ENCODE assay signal across 10 mouse cellular contexts in the genomic region with DNA sequence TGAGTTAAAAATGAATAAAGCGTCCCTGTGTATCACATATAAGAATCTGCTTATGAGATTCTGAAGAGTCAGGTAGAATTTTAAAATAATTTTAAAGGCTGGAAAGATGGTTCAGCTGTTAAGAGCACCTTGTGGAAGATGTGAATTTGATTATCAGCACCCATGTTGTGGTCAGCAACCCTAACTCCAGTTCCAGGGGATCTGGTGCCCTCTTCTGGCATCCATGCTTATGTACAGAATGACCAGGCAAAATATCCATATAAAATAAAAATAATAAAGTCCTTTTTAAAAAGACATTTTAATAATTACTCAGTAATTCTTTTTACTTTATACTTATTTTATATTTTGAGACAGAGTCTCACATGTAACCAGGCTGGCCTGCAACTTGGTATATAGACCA. TPM values are rescaled to one million over a fixed set of nuclear protein-coding genes. Genes with fewer than 3 reads are reported as not detected.
DNase-seq lines count a peak whose midpoint lies in the region; ATAC-seq and TF ChIP-seq lines count a peak whose summit lies in the region.
"Had no signal": no experiment of that assay in that cellular context is flagged by ENCODE, and none has a peak within 500 bp of the region (broad histone marks: within the 10 kb centered on the region; RNA-seq: fewer than 3 reads in every experiment).

No protein-coding gene starts in this region.

- TF ChIP-seq POLR2A in liver, adult 2 months (IDR thresholded peaks at IDR 0.05; ENCODE audit: extremely low read depth, insufficient read depth, low read length) = no peak

- no peak overlapping the region for H3K4me3 ChIP-seq in liver, adult 2 months (ENCODE audit: insufficient read depth, low read depth, low read length)
- no peak overlapping the region for H3K4me3 ChIP-seq in liver, embryonic 11.5 days (ENCODE audit: low read depth, low read length)
- H3K4me3 ChIP-seq: limb, embryonic 15.5 days had no signal

- peak; percentile 47 for TF ChIP-seq CTCF in liver, adult 2 months (IDR thresholded peaks at IDR 0.05; ENCODE audit: low read depth, low read length)

- H3K36me3 ChIP-seq in liver, adult 2 months (ENCODE audit: control insufficient read depth, insufficient read depth, low read length) = peaks cover 23% of the 10 kb centered on the region
- H3K36me3 ChIP-seq in liver, embryonic 11.5 days (ENCODE audit: control insufficient read depth, insufficient read depth, low read length) = 0 out of 2 replicates have a peak, but pooled peaks cover 2% of the 10 kb centered on the region

- ATAC-seq in liver, embryonic 11.5 days (replicated peaks; ENCODE audit: low FRiP score) = no peak
- peak; percentile 60; the same call in 1 of the 2 replicates for ATAC-seq in common myeloid progenitor, adult 5-6 weeks (replicated peaks; ENCODE audit: low read depth, poor library complexity, severe bottlenecking)
- peak; percentile 85 for ATAC-seq in megakaryocyte progenitor cell, adult 5-6 weeks (replicated peaks; ENCODE audit: poor library complexity)
- no peak for ATAC-seq in monocyte, adult 5-6 weeks (replicated peaks; ENCODE audit: insufficient number of reproducible peaks, low FRiP score, low TSS enrichment, poor library complexity, severe bottlenecking)

- H3K4me1 ChIP-seq in liver, adult 2 months (ENCODE audit: control insufficient read depth, insufficient read depth, low read length) = no peaks in the 10 kb centered on the region
- no peaks in the 10 kb centered on the region for H3K4me1 ChIP-seq in liver, embryonic 11.5 days (replicated peaks; ENCODE audit: control insufficient read depth, insufficient read depth, low read length)
- H3K4me1 ChIP-seq: limb, embryonic 15.5 days had no signal

- H3K79me2 ChIP-seq in liver, adult 2 months (ENCODE audit: control insufficient read depth, insufficient read depth, low read length) = no peaks in the 10 kb centered on the region

- no peak overlapping the region for H3K9ac ChIP-seq in liver, adult 2 months (ENCODE audit: low read depth, low read length)
- H3K9ac ChIP-seq in liver, embryonic 11.5 days (ENCODE audit: low read depth, low read length) = no peak overlapping the region
- H3K9ac ChIP-seq: limb, embryonic 15.5 days had no signal

- no peaks in the 10 kb centered on the region for H3K9me3 ChIP-seq in liver, embryonic 11.5 days (ENCODE audit: control insufficient read depth, low read length)
- H3K9me3 ChIP-seq: limb, embryonic 15.5 days had no signal

- 100% methylated on average over 1 of the region's 1 CpGs for WGBS in liver, adult 2 months
- 94% methylated on average over 1 of the region's 1 CpGs for WGBS in liver, embryonic 11.5 days

- intact Hi-C loops in gastrocnemius, postnatal 36 days (cut with DNase I) = no loop called here

- H3K27me3 ChIP-seq in liver, adult 2 months (ENCODE audit: control insufficient read depth, insufficient read depth, low read length) = no peaks in the 10 kb centered on the region
- H3K27me3 ChIP-seq in liver, embryonic 11.5 days (replicated peaks; ENCODE audit: control insufficient read depth, insufficient read depth, low read length) = no peaks in the 10 kb centered on the region
- H3K27me3 ChIP-seq: limb, embryonic 15.5 days had no signal

- H3K4me2 ChIP-seq in liver, embryonic 11.5 days = no peak overlapping the region
- H3K4me2 ChIP-seq: limb, embryonic 15.5 days had no signal

- DNase-seq in adrenal gland, postnatal 36 days = peak; percentile 16 to 53
- no peak for DNase-seq in adrenal gland, postnatal 4 days (ENCODE audit: low spot score in 2 of 2)
- no peak for DNase-seq in liver, adult 2 months (ENCODE audit: extremely low read depth, low read depth, low spot score)
- DNase-seq in liver, embryonic 11.5 days (ENCODE audit: low spot score) = no peak
- DNase-seq in gastrocnemius, postnatal 36 days = no peak
- DNase-seq: heart, adult 11 months had no signal

- no peak overlapping the region for H3K27ac ChIP-seq in liver, adult 2 months (replicated peaks; ENCODE audit: insufficient read depth, low read depth, low read length)
- no peak overlapping the region for H3K27ac ChIP-seq in liver, embryonic 11.5 days (ENCODE audit: low read depth, low read length)
- H3K27ac ChIP-seq: limb, embryonic 15.5 days had no signal

RNA-seq across cellular contexts. Expression of gene Swt1, which starts 38.2 kb away (rescaled TPM):
- total RNA-seq in adrenal gland, postnatal 36 days (2021) = 10 to 100 TPM; 16.5 to 26.8 TPM
- 10 to 100 TPM; 16.7 to 18.9 TPM for total RNA-seq in adrenal gland, postnatal 4 days (2021)
- total RNA-seq in liver, adult 2 months (2014; rRNA removed) = 20.2 and 27.0 TPM in 2 replicates
- polyA plus RNA-seq in liver, adult 2 months (2012; rRNA removed) = 2.5 and 6.8 TPM in 2 replicates
- 19.1 and 20.7 TPM in 2 replicates for polyA plus RNA-seq in liver, embryonic 11.5 days (2014; fragmentation: Nextera tagmentation; extraction: Ambion mirVana)
- 26.3 and 31.0 TPM in 2 replicates for total RNA-seq in common myeloid progenitor, adult 5-6 weeks (2017)
- 29.1 and 37.6 TPM in 2 replicates for total RNA-seq in megakaryocyte progenitor cell, adult 5-6 weeks (2015)
- total RNA-seq in megakaryocyte progenitor cell, adult 5-6 weeks (2017) = 20.6 and 24.5 TPM in 2 replicates
- 1 to 10 TPM; 8.8 to 9.8 TPM for total RNA-seq in gastrocnemius, postnatal 36 days (2021)
- total RNA-seq in monocyte, adult 5-6 weeks (2017) = 21.1 to 53.1 TPM (median 41.1 TPM) in 3 replicates

RNA-seq across cellular contexts. Expression of gene Trmt1l, which starts 38.3 kb away (rescaled TPM):
- total RNA-seq in adrenal gland, postnatal 36 days (2021) = 10 to 100 TPM; 25.5 to 31.9 TPM
- total RNA-seq in adrenal gland, postnatal 4 days (2021) = 10 to 100 TPM; 21.3 to 21.7 TPM
- 15.9 TPM in 2 replicates for total RNA-seq in liver, adult 2 months (2014; rRNA removed)
- polyA plus RNA-seq in liver, adult 2 months (2012; rRNA removed) = 8.3 and 9.6 TPM in 2 replicates
- polyA plus RNA-seq in liver, embryonic 11.5 days (2014; fragmentation: Nextera tagmentation; extraction: Ambion mirVana) = 44.5 and 48.7 TPM in 2 replicates
- 26.3 and 28.6 TPM in 2 replicates for total RNA-seq in common myeloid progenitor, adult 5-6 weeks (2017)
- 38.4 and 51.5 TPM in 2 replicates for total RNA-seq in megakaryocyte progenitor cell, adult 5-6 weeks (2015)
- total RNA-seq in megakaryocyte progenitor cell, adult 5-6 weeks (2017) = 25.7 and 26.2 TPM in 2 replicates
- total RNA-seq in gastrocnemius, postnatal 36 days (2021) = 10 to 100 TPM; 12.4 to 12.8 TPM
- 21.1 to 33.9 TPM (median 26.0 TPM) in 3 replicates for total RNA-seq in monocyte, adult 5-6 weeks (2017)

RNA-seq across cellular contexts. Expression of gene Ivns1abp, which starts 45.8 kb away (rescaled TPM):
- total RNA-seq in adrenal gland, postnatal 36 days (2021) = 100 to 1,000 TPM; 137 to 199 TPM
- total RNA-seq in adrenal gland, postnatal 4 days (2021) = 100 to 1,000 TPM; 127 to 187 TPM
- 105 and 111 TPM in 2 replicates for total RNA-seq in liver, adult 2 months (2014; rRNA removed)
- polyA plus RNA-seq in liver, adult 2 months (2012; rRNA removed) = 11.4 and 16.7 TPM in 2 replicates
- 231 and 259 TPM in 2 replicates for polyA plus RNA-seq in liver, embryonic 11.5 days (2014; fragmentation: Nextera tagmentation; extraction: Ambion mirVana)
- 467 and 489 TPM in 2 replicates for total RNA-seq in common myeloid progenitor, adult 5-6 weeks (2017)
- 277 and 293 TPM in 2 replicates for total RNA-seq in megakaryocyte progenitor cell, adult 5-6 weeks (2015)
- 330 and 449 TPM in 2 replicates for total RNA-seq in megakaryocyte progenitor cell, adult 5-6 weeks (2017)
- 100 to 1,000 TPM in 1 of 2 experiments, 10 to 100 TPM in 1; 97.4 to 111 TPM for total RNA-seq in gastrocnemius, postnatal 36 days (2021)
- total RNA-seq in monocyte, adult 5-6 weeks (2017) = 269 to 290 TPM (median 273 TPM) in 3 replicates

Comparison
In these comparisons a context has a peak if more than half of its experiments do, and no peak if none do; other contexts are left out.
1. DNase-seq: peak in adrenal gland, postnatal 36 days (2 of 2); none in adrenal gland, postnatal 4 days (0 of 2), liver, adult 2 months (single experiment), liver, embryonic 11.5 days (single experiment) and gastrocnemius, postnatal 36 days (0 of 2).
2. ATAC-seq: peak in common myeloid progenitor, adult 5-6 weeks (single experiment) and megakaryocyte progenitor cell, adult 5-6 weeks (single experiment); none in liver, embryonic 11.5 days (single experiment) and monocyte, adult 5-6 weeks (single experiment).